Mouse (Mus musculus) R1 (cell line): Measurements from ENCODE around the gene Arhgef11.

Experiments used
- DNase-seq: peaks from one replicate; pipeline ENCODE4 v3.0.0-alpha.2; 2018; ENCODE audit warnings: low read depth, low spot score

The Arhgef11 gene

GRCm38 (mm10) chr3:87661291-87661690 is 43.9 kb downstream of the Arhgef11 start:
- DNase-seq, result no peak

GRCm38 (mm10) chr3:87718525-87718924 is 101.2 kb downstream of the Arhgef11 start:
- no peak for DNase-seq

GRCm38 (mm10) chr3:87724556-87724955 is 107.2 kb downstream of the Arhgef11 start:
- DNase-seq, result no peak

GRCm38 (mm10) chr3:87725396-87726160 is 108.2 kb downstream of the Arhgef11 start:
- DNase-seq, result no peak

GRCm38 (mm10) chr3:87726191-87726590 is 108.8 kb downstream of the Arhgef11 start:
- DNase-seq, result no peak

- no peak for DNase-seq
These were observed 111.3 kb downstream of the Arhgef11 start for GRCm38 (mm10) chr3:87728696-87729095.

- DNase-seq, result no peak
These were observed 115.7 kb downstream of the Arhgef11 start for GRCm38 (mm10) chr3:87733098-87733497.

GRCm38 (mm10) chr3:87733984-87734761 is 116.8 kb downstream of the Arhgef11 start:
- DNase-seq, result no peak

GRCm38 (mm10) chr3:87735335-87735734 is 118.0 kb downstream of the Arhgef11 start:
- no peak for DNase-seq

- no peak for DNase-seq
These were observed 121.5 kb downstream of the Arhgef11 start for GRCm38 (mm10) chr3:87738906-87739305.

- DNase-seq, result no peak
These were observed 124.7 kb downstream of the Arhgef11 start for GRCm38 (mm10) chr3:87742013-87742412.

- no peak for DNase-seq
These were observed 125.4 kb downstream of the Arhgef11 start for GRCm38 (mm10) chr3:87742735-87743134.

- no peak for DNase-seq
These were observed 126.6 kb downstream of the Arhgef11 start for GRCm38 (mm10) chr3:87743927-87744326.

- no peak for DNase-seq
These were observed 127.8 kb downstream of the Arhgef11 start for GRCm38 (mm10) chr3:87745036-87745659.

- DNase-seq, result peak; percentile 48
These were observed 131.1 kb downstream of the Arhgef11 start, which contains the start of gene Lrrc71 for GRCm38 (mm10) chr3:87748431-87748830. Gene Lrrc71, minus strand, starts transcription at chr3:87748625.

- peak; percentile 85 for DNase-seq
These were observed 131.7 kb downstream of the Arhgef11 start for GRCm38 (mm10) chr3:87749036-87749435.

- DNase-seq, result no peak
These were observed 132.6 kb downstream of the Arhgef11 start for GRCm38 (mm10) chr3:87749977-87750376.

GRCm38 (mm10) chr3:87752567-87752966 is 135.2 kb downstream of the Arhgef11 start:
- DNase-seq, result no peak

GRCm38 (mm10) chr3:87753829-87754228 is 136.5 kb downstream of the Arhgef11 start:
- no peak for DNase-seq

GRCm38 (mm10) chr3:87755964-87756363 is 138.6 kb downstream of the Arhgef11 start:
- DNase-seq, result peak; percentile 76

- DNase-seq, result no peak
These were observed 139.1 kb downstream of the Arhgef11 start for GRCm38 (mm10) chr3:87756488-87756887.

GRCm38 (mm10) chr3:87758641-87759040 is 141.3 kb downstream of the Arhgef11 start:
- peak; percentile 35 for DNase-seq
